Mouse (Mus musculus): Measurements from ENCODE around the gene Smarcd1.

DNA sequence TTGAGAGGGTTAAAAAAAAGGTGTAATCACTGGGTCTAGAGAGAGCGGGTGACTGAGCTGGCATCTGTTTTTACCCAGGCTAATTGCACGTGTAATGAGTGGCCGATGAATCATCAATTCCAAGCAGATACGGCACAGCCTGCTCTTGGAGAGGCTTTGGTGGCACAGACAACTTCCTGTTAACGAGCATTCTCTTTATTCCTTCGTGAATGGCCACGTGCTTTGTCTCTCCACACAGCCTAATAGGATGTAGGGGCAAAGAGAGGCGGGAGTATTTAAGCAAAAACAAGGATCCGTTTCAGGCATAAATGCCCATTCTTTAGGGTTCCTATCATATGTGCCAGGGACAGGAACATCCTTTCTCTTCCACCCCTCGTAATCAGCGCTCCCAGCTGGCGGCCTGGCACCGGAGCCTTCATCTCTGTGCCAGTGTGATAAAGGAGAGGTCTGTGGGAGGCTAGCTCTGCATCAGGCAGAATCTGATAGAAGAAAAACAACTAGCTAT lies 13.5 kb downstream of the Smarcd1 start:
- TF ChIP-seq CTCF (IDR thresholded peaks at IDR 0.05; ENCODE audit: borderline replicate concordance, extremely low read depth, insufficient read depth, insufficient read length), result no peak
- no peak for TF ChIP-seq POLR2A (IDR thresholded peaks at IDR 0.05; ENCODE audit: borderline replicate concordance, extremely low read depth, insufficient read depth, insufficient read length, poor library complexity, severe bottlenecking)
